Mouse (Mus musculus) natural killer cell, adult 2 months (primary cell): ENCODE results near the gene Gfra1.

Experiments used
- DNase-seq, 2 experiments: peaks; one replicate each; pipeline ENCODE4 v3.0.0; 2022; ENCODE audit warnings: low spot score in 2 of 2

Gfra1 gene

DNA sequence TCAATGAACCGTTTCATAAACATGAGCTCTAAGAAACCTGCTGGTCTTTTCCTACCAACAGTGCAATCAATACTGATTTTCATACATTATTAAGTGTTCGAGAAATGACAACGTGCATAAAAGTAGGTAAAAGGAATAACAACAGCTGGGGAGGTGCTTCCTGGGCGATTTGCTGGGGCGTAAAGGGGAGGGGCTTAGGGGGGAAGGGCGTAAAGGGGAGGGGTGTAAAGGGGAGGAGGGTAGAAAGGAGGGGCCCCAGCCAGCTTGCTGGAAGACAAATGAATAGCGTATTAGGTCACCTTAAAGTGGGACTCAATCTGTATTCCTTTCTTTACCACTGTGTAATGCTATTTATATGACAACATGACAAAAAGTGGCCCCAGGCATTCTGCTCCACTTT lies 13.9 kb downstream of the Gfra1 start:
- DNase-seq = no peak

DNA sequence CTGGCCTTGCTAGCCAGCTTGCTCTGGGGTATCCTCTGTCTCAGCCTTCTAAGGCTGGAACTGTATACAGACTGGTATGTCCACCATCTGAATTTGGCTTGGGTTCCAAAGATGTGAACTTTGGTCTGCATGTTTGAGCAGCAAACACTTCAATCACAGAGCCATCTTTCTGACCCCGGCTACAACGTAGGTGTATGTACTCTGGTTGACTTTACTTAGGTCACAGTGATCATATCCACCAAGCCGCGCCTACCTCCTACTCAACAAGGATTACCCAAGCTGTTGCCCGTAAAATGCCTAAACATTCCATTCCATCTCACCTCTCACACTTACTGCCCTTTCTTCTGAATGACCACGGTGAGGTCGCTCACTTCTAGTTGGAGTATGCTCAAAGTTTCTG lies 14.5 kb downstream of the Gfra1 start:
- DNase-seq = no peak

DNA sequence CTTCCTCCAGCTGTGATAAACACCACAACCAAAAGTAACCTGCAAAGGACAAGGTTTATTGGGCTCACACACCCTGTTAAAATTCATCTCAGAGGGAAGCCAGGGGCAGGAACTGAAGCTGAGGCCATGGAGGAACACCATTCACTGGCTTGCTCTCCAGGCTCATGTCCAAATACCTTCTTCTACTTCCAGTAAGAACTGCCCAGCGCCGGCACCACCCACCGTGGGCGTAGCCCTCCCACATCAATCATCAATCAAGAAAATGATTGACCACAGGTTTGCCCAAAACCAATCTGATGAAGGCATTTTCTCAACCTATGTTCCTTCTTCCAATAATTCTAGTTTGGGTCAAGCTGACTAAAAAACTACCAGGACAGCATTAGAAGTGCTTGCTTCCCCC lies 16.9 kb downstream of the Gfra1 start:
- no peak for DNase-seq

DNA sequence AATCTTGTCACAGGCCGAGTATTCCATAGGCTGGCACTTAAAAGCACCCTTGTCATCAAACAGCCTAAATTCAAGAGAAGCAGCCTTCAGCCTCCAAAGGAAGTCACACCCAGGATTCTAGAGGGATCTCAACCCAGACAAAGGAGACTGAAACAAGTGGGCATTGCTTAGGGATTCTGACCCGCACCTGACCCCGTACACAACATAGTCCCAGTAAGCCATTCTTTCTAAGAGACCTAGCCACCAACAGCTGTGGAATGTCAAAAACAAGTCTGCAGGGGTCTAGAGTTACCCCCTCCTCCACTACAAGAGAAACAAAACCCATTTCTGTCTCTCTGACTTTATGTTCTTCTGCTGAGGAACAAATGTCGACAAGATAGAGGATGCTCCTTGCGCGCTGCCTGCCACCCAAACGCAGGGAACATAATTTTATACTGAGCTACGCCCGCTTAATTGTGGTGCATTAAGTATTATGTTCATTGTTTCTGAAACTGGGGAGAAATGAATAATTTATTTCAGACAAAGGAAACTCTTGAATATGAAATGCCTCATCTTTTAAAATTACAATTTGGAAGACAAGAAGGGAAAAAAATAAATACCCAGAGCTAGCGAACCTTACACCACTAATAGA lies 18.2 kb downstream of the Gfra1 start:
- DNase-seq = no peak

DNA sequence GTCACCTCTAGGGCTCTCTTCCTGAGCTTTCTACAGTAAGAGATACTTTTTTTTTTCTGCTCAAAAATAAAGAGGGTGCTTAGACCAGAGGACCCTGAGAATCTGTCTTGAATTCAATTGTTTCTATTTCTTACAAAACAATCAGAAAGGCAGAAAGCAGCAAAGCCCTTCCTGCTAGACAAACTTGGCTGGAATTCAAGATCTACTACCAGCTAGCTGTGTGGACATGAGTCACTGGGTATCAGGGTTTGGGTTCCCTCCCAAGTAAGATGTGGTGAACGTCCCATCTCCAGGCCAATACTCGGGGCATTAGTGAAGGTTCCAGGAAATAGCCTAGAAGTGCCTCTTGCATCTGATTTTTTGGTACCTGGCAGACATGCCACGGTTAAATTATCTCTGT lies 18.8 kb downstream of the Gfra1 start:
- DNase-seq = no peak

DNA sequence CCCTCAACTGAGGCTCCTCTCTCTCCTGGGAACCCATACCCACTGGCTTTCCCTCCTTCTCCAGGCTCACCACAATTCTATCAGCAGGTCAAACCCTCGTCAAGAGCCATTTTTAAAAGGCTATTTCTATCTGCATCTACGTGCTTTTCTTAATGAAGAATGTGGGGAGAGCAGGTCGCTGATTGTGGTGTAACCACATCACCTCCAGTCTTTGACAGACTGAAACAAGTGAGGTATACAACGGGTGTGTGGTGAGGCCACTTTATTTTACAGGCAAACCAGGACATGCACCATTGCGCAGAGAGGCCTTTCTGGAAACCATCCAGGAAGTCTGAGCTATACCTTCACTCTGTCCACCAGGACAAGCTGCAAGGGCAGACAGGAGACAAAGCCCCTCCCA lies 19.8 kb downstream of the Gfra1 start:
- DNase-seq = no peak

DNA sequence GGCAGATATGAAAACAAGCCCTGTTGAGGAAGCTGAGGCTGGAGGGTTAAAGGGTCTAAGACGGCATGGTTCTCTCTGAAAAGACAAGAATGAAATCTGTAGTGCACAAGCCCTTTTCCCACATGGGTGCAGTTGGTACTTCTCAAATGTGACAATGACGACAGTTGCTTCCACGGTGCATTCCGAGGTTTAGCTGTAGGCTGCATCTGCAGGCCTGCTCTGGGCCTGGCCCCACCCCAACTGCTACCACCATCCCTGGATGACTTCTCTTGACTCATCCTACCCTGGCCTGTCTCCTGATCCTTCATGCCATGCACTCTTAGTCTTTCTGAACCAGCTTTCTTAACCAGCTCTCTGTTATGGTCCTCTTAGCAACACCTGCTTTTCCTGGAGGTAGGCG lies 22.9 kb downstream of the Gfra1 start:
- no peak for DNase-seq

DNA sequence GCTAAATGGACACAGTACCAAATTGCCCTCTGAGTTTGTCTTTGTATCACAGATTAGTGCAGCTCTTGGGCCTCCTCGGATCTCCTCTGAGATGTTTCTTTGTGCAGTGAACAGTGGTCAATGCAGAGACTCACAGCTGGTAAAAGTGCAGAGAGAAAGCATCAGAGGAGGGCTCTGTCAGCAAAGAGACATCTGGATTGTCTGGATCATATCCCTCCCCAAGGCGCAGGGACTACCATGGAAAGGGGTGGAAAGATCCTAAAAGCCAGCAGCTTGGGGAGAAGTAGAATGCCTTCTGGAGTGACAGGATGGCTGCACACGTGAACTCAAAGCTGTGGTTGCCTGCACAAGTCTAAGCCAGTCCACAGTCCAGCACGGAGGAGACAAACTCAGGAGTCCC lies 27.2 kb downstream of the Gfra1 start:
- no peak for DNase-seq

DNA sequence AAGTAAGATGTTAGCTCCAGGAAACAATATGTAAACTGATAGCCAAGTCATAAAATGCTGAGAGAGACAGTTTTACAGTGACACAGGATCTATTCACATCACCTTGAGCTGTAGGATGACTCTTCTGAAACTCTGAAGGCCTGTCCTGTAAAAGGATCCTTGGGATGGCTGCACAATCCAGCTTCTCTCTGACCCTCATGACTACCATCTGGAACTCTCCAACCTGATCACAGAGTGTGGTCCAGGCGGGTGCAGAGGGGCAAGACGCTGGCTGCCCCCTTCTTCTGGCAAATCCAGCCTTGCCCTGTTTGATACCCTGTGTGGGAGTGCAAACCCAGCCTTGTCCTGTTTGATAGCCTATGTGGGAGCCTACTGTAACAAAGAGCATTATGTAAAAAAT lies 28.4 kb downstream of the Gfra1 start:
- DNase-seq = no peak

DNA sequence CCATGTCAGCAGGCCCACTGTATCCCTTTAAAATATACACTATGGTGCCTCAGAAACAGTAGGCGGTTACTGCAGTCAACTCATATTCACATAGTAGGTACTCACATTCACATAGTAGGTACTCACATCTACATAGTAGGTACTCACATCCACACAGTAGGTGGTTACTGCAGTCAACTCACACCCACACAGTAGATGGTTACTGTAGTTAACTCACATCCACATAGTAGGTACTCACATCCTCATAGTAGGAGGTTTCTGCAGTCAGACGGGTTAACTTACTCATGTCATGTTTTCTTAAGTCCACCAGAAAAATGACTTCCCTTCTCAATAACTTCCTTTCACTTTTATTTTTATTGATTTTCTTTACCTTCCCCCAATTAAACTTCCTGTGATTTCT lies 30.8 kb downstream of the Gfra1 start:
- no peak for DNase-seq

DNA sequence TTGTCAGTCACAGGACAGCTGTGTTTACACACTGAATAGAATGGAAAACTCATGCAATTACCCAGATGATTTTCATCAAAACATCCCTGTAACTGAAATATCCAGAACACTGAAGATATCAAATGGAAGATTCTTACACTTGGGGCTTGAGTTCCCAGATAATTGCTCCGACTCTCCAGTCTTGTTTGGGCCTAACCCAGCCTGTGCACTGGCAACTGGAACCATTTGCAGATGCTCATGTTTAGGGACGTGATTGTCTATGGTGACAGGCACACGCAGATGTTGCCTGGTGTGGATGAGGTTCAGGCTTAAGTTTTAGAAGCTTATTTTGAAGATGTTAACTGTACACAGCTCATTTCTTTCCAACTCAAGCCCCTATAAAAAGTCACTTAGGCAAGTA lies 31.5 kb downstream of the Gfra1 start:
- no peak for DNase-seq

DNA sequence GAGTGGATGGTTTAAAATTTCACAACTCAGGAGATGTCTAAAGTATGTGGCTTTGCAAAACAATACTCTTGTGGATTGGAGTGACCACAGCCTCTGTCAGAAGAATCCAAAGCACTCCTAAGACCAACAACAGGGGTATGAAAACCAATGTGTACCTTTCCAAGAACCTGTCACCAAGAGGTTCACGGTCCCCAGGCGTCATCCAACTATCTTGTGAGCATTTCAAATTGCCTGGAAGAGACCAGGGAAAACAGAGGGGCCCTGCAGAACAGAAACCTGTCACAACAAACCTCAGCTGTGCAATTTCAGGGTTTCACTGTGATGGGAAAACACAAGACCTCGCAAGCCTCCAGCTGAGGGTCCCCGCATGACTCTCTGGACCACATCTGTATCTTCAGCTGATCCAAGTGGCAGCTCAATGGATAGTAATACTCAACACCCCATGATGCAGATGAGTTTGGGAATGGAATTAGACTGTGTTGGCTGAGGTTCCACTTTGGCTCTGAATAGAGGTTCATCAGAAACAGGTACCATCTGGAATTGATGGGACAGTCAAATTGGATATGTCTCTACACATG lies 32.7 kb downstream of the Gfra1 start:
- DNase-seq = no peak

DNA sequence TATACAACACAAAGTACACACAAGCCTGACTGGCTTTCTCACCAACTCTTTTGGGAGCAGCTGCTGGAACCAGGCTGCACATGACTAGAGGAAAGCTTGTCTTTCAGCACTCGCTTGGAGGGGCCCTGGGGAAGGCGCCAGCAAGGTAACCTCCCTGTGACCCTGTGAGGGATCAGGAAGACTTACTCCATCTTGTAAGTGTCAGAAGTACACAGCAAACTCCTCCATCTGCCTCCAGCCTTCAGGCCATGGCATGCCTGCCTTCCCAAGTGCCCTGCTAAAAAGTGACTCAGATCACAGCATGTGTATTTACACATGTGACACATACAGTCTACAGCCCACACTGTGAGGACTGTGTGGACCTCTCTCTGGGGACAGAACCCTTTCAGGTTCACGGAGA lies 36.0 kb downstream of the Gfra1 start:
- DNase-seq = no peak

DNA sequence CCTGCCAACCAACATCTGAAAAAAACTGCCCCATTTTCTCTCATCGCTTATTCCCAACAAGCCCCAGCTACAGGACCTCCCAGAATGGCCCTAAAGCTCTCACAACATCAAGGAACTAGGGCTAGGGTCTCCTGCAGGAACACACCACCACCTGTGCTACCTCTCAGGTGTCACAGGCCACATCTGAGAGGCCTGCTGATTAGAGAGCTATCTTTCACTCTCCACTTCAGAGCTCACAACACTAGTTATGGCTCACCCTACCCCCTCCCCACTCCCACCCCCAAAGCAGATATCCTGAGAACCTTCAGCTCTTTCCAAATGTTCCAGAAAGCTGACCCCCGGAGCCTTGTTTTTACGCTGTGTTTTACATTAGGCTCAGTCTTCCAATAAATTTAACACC lies 36.4 kb downstream of the Gfra1 start:
- no peak for DNase-seq

DNA sequence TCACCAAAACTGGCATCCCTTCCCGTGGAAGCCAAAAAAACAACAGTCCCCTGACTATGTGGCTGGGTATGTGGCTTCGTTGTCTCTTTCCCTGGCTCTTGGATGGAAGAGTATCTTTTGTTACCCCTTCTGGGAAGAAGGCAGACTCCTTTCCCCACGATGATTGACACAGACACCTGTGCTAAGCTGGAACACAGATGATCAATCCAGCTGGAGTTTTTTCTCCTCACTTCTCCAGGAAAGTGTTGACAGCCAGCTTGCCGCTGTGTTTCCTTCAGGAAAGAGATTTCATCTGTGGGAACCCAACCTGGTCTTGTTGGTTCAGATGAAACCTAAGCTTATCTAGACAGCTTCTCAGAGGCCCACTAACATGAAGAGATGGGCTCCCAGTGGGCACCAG lies 40.5 kb downstream of the Gfra1 start:
- DNase-seq = no peak

DNA sequence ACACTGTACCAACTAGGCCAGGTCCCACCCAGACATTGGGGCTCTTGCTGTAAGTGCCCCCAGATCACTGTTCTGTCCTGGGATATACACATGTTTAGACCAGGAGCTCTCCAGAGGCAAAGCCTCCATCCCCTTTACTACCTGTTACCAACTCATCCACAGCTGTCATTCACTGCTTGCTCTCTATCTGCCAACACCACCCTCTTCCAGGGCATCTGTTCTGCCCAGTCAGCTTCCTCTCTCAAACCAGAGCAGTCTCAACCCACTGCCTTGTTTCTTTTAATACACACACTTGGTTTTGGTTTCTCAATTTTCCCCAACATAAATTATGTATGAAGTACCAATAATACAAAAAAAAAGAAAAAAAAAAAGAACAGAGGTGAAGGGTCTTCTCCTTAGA lies 41.0 kb downstream of the Gfra1 start:
- DNase-seq = no peak

DNA sequence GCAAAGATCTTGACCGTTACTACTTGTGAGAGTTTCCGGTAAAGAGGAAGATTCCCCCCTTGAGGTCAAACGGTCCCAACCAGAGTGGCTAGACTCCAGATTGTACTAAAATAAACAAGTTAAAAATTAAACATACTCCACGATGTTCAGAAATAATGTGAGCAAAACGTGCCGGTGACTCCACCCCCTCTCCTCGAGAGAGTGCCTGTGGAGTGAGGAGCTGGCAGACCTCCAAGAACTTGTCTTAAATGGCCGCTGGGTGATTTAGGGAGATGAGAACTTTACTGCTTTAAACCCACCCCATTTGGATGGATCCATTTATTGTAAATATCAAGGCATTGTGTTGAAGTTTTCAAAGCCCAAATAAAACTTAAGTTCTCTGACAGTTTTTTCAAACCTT lies 42.4 kb downstream of the Gfra1 start:
- DNase-seq = no peak

DNA sequence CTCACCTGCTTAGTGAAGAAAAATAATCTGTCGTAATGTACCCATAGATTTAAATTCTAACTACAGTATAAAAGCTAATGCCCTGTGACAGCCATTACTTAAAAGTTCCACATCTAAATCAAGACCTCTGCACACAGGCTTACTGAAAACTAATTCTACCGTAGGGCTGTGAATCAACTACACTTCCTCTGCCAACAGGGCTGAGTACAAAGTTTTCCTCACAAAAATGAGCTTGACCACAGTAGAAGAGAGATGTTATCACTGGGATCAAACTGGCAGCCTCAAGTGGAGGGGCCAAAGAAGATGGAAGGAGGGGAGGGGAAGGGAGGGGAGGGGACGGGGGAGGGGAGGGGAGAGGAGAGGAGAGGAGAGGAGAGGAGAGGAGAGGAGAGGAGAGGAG lies 42.9 kb downstream of the Gfra1 start:
- no peak for DNase-seq

DNA sequence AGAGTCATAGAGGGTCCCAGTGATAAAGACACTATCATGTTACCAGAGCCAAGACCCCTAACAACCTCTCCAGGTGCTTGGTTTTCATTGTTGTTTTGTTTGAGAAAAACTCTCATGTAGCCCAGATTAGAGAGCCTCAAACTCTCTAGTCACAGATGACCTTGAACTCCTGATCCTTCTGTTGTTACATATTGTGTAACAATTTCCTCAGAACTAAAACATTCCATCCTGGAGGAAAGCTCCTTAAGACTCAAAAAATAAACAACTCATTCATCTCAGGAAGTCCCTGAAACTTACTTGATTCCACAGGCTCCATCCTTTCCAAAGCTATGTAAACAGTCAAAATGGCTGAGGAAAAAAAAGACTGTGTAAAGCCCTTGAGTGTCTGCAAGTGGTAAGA lies 49.0 kb downstream of the Gfra1 start:
- DNase-seq = no peak

DNA sequence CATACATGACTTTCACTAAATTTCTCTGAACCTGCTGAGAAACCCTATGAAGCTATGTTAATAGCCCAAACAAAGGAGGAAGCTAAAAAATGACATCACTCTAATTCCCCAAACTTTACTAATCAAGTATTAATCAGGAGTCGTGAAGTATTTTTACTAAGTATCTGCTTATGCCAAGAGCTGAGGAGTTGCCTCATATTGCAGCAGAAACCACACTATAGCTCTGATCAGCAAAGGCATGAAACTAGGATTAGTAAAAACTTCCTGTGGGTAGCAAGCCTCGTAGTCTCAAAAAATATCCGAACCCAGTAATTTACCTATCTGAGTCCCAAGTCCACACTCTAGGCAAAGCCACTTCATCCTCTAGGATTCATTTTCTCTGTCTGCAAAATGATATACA lies 55.5 kb downstream of the Gfra1 start:
- no peak for DNase-seq

DNA sequence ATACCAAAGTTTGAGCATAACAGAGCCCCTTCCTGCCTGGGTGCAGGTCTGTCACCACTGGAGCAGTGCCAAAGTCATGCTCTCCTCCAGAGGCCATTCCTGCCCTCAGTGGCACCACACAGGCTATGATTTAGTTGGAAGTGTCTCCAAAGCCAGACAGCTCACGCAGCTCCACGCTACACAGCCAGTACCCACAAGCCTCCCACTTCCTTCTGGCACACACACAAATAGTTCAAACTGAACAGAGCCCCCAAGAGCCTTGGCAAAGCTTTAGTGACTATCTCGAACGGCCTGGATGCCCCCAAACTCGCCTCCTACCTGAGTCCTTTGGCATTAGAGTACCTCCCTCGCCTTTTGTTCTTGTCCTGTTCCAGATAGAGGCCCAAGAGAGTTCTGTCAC lies 56.5 kb downstream of the Gfra1 start:
- no peak for DNase-seq

DNA sequence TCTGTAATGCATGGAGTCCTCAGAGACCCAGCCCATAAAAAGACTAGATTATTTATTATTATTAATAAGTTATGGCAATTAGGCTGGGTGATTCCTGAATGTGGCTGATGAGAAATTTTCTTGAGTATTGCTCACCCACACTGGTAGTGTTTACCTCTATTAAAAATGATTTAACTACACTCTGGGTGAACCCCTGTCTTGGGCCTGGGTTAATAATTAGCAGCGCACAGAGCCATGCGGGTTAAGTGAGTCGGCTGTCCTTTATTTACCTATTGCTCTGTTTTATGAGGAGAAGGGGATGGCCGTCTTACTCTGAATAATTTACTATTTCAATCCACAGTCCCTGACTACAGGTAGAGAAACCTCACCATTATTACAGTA lies 59.1 kb downstream of the Gfra1 start:
- DNase-seq = no peak

DNA sequence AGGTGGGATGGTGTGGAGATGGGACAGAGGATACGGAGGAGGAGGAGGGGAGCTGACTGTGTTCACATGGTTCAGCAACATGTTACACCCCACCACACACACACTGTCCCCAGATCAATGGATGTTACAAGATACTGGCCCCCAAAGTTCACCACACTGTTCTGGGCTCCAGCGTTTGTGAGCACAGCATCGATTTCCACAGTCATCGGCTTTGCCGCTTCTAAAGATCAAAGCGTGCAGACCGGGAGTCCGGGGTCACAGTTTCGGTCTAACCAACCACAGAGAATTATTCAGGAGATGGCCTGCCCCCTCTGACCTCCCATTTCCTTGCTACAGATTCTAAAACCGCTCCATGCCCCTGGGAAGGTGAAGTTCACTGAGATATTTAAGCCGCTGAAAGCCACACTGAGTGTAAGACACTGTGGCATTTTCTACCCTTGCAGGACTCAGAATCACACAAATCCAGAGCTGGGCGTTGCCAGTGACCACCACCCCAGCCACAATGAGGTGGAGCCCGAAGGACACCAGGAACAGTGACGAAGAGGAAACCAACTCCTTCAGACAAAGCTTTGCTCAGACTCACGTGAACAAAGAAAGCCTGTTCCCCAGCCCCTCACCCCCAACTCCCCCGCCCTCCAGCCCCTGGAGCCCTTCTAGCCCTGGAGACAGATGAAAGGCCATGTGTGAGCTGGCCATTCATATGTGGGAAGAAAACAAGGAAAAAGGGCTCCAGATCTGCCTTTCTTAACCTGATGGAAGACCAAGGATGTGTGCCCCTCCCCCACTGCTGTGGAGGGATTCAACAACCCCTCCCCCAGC lies 59.7 kb downstream of the Gfra1 start:
- no peak for DNase-seq

DNA sequence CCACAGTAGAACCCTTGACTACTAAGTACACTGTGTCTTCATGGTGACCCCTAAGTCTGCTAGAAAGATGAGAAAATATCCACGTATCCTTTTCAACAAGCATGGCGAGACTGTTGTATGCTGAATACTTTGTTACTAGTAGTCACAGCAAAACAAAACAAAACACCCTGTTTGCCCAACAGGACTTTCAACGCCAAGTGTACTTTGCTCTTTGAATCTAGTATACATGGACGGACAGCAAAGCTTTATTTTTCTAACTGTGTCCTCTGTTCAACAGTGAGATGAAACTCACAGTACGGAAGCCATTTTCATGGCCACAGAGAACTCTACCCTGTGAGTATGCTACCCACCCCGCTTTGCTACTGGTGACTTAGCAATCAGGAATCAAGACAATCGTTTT lies 62.6 kb downstream of the Gfra1 start:
- no peak for DNase-seq
